ENCODE assay signal across 15 mouse cellular contexts in genomic region chr13:26354421-26354820, GRCm38 (mm10).
"Had no signal": no experiment of that assay in that cellular context is flagged by ENCODE, and none has a peak within 500 bp of the region (broad histone marks: within the 10 kb centered on the region; RNA-seq: fewer than 3 reads in every experiment).

No protein-coding gene starts in this region.

- DNase-seq: retina, postnatal 1 day; right cerebral cortex, adult 18-20 months; right cerebral cortex, postnatal 14 days; right cerebral cortex, postnatal 25 days; right cerebral cortex, postnatal 4 days; spleen, adult 18-20 months; thymus, adult 18-20 months; thymus, adult 2 months; thymus, postnatal 14 days; thymus, postnatal 25 days; thymus, postnatal 36 days; thymus, postnatal 4 days had no signal

- H3K9ac ChIP-seq: neural tube, embryonic 15.5 days; stomach, embryonic 15.5 days had no signal

- H3K4me1 ChIP-seq: neural tube, embryonic 15.5 days; stomach, embryonic 15.5 days had no signal

- H3K9me3 ChIP-seq: stomach, embryonic 15.5 days had no signal

- H3K27me3 ChIP-seq: neural tube, embryonic 15.5 days; stomach, embryonic 15.5 days had no signal

- H3K36me3 ChIP-seq: neural tube, embryonic 15.5 days; stomach, embryonic 15.5 days had no signal

- H3K4me3 ChIP-seq: neural tube, embryonic 15.5 days; stomach, embryonic 15.5 days had no signal

- H3K27ac ChIP-seq: neural tube, embryonic 15.5 days; stomach, embryonic 15.5 days; stomach, postnatal 0 days had no signal

- H3K4me2 ChIP-seq: neural tube, embryonic 15.5 days; stomach, embryonic 15.5 days had no signal
